Mouse (Mus musculus) kidney, adult 2 months (tissue): ENCODE results near the gene Tmem200c.

Source experiments
- CTCF ChIP-seq: fragments of 200-500 bp; conservative IDR thresholded peaks from 2 replicates; pipeline ENCODE4 v1.5.1; 2011; ENCODE audit warnings: low read depth, mild to moderate bottlenecking, control low read depth, low read length, moderate library complexity, mixed read lengths; ENCODE audit not compliant: insufficient read depth, insufficient read length
- POLR2A ChIP-seq: fragments of 200-500 bp; IDR thresholded peaks from one replicate; pipeline ENCODE4 v1.6.1; 2011; ENCODE audit warnings: low read depth, low read length, control low read depth

DNA sequence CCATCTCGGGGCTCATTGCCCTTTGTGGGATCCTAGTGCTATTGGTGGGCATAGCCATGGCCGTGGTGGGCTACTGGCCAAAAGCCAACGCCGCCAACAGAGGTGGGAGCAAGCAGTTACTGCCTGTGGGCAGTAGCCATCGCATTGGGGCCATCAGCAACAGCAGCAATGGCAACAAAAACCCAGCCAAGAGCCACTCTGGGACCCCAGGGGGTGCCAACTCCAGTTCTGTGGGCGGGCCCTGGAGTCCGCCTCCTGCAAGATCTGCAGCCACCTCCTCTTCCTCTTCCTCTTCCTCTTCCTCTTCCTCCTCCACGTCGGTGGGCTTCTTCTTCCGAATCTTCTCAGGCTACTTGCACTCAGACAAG lies 14.1 kb downstream of the Tmem200c start:
- no peak for TF ChIP-seq CTCF
- no peak for TF ChIP-seq POLR2A
